Mouse (Mus musculus): ENCODE results near the gene Sacs. TPM values are rescaled to one million over a fixed set of nuclear protein-coding genes. Genes with fewer than 3 reads are reported as not detected.

Sacs gene
- polyA plus RNA-seq, 2 experiments, result 1.5 to 1.9 TPM

GRCm38 (mm10) chr14:61224387-61225077, 86.3 kb downstream of the Sacs start:
- ATAC-seq (ENCODE audit: insufficient read depth) (no peak), DNase-seq (ENCODE audit: low read depth in 3 of 3, low spot score in 3 of 3) (no peak)
- Histone ChIP-seq H3K4me2 (ENCODE audit: low read depth) (no peak overlapping the region), H3K4me3 (ENCODE audit: insufficient read depth in 1 of 2, low read depth in 2 of 2, low read length in 2 of 2) (no peak overlapping the region), H3K9ac (replicated peaks) (no peak overlapping the region), H3K27me3 (ENCODE audit: control insufficient read depth, insufficient read depth, low read length) (no peaks in the 10 kb centered on the region), H3K36me3 (replicated peaks; ENCODE audit: control insufficient read depth, insufficient read depth, low read depth) (no peaks in the 10 kb centered on the region), H3K27ac (no peak overlapping the region), H3K9me3 (ENCODE audit: control insufficient read depth, low read length) (no peaks in the 10 kb centered on the region), H3K4me1 (replicated peaks; ENCODE audit: control insufficient read depth in 2 of 2, insufficient read depth in 2 of 2, low read length in 1 of 2) (peaks cover 5 to 7% of the 10 kb centered on the region in 2 experiments)
- TF ChIP-seq EP300 (IDR thresholded peaks at IDR 0.05; ENCODE audit: low read depth) (no peak), CTCF (IDR thresholded peaks at IDR 0.05; ENCODE audit: low read depth) (no peak)
- WGBS (ENCODE audit: insufficient replicate concordance), result 68% methylated on average over 5 of the region's 5 CpGs

- Histone ChIP-seq H3K4me1 (replicated peaks; ENCODE audit: control insufficient read depth in 2 of 2, insufficient read depth in 2 of 2, low read length in 1 of 2) (peaks cover 16 to 19% of the 10 kb centered on the region in 2 experiments), H3K4me2 (ENCODE audit: low read depth) (no peak overlapping the region), H3K4me3 (ENCODE audit: insufficient read depth in 1 of 2, low read depth in 2 of 2, low read length in 2 of 2) (no peak overlapping the region), H3K36me3 (replicated peaks; ENCODE audit: control insufficient read depth, insufficient read depth, low read depth) (no peaks in the 10 kb centered on the region), H3K9ac (replicated peaks) (no peak overlapping the region), H3K27ac (no peak overlapping the region), H3K9me3 (ENCODE audit: control insufficient read depth, low read length) (no peaks in the 10 kb centered on the region), H3K27me3 (ENCODE audit: control insufficient read depth, insufficient read depth, low read length) (no peaks in the 10 kb centered on the region)
- DNase-seq (ENCODE audit: low read depth in 3 of 3, low spot score in 3 of 3) (no peak), ATAC-seq (ENCODE audit: insufficient read depth) (no peak)
- TF ChIP-seq CTCF (IDR thresholded peaks at IDR 0.05; ENCODE audit: low read depth) (no peak), EP300 (IDR thresholded peaks at IDR 0.05; ENCODE audit: low read depth) (no peak)
- WGBS (ENCODE audit: insufficient replicate concordance), result 40% methylated on average over 1 of the region's 1 CpGs
Observed at GRCm38 (mm10) chr14:61226151-61226550, 87.9 kb downstream of the Sacs start.

- no peaks in the 10 kb centered on the region for H3K27me3 ChIP-seq (ENCODE audit: control insufficient read depth, insufficient read depth, low read length)
- H3K4me2 ChIP-seq (ENCODE audit: low read depth), result peak overlapping the region; percentile 36
- no peaks in the 10 kb centered on the region for H3K9me3 ChIP-seq (ENCODE audit: control insufficient read depth, low read length)
- H3K36me3 ChIP-seq (replicated peaks; ENCODE audit: control insufficient read depth, insufficient read depth, low read depth), result no peaks in the 10 kb centered on the region
- H3K27ac ChIP-seq, result no peak overlapping the region
- TF ChIP-seq CTCF (IDR thresholded peaks at IDR 0.05; ENCODE audit: low read depth), result no peak
- peak; percentile 86 for TF ChIP-seq EP300 (IDR thresholded peaks at IDR 0.05; ENCODE audit: low read depth)
- DNase-seq (ENCODE audit: low read depth in 3 of 3, low spot score in 3 of 3), result peak; percentile 42 to 47 (median 43)
- no peak overlapping the region for H3K9ac ChIP-seq (replicated peaks)
- WGBS (ENCODE audit: insufficient replicate concordance), result 20% methylated on average over 5 of the region's 5 CpGs
- peak; percentile 99 for ATAC-seq (ENCODE audit: insufficient read depth)
- no peak overlapping the region for H3K4me3 ChIP-seq (ENCODE audit: insufficient read depth in 1 of 2, low read depth in 2 of 2, low read length in 2 of 2)
- peaks cover 16 to 23% of the 10 kb centered on the region in 2 experiments for H3K4me1 ChIP-seq (replicated peaks; ENCODE audit: control insufficient read depth in 2 of 2, insufficient read depth in 2 of 2, low read length in 1 of 2)
Observed at GRCm38 (mm10) chr14:61229763-61230162, 91.5 kb downstream of the Sacs start.

- peak overlapping the region; percentile 36 for H3K4me2 ChIP-seq (ENCODE audit: low read depth)
- H3K4me3 ChIP-seq (ENCODE audit: insufficient read depth in 1 of 2, low read depth in 2 of 2, low read length in 2 of 2), result no peak overlapping the region
- no peak overlapping the region for H3K27ac ChIP-seq
- H3K9me3 ChIP-seq (ENCODE audit: control insufficient read depth, low read length), result no peaks in the 10 kb centered on the region
- peaks cover 16 to 23% of the 10 kb centered on the region in 2 experiments for H3K4me1 ChIP-seq (replicated peaks; ENCODE audit: control insufficient read depth in 2 of 2, insufficient read depth in 2 of 2, low read length in 1 of 2)
- WGBS (ENCODE audit: insufficient replicate concordance), result 35% methylated on average over 4 of the region's 4 CpGs
- ATAC-seq (ENCODE audit: insufficient read depth) (peak; percentile 76), DNase-seq (ENCODE audit: low read depth in 3 of 3, low spot score in 3 of 3) (peak in 1 of 3 experiments; percentile 11)
- no peaks in the 10 kb centered on the region for H3K36me3 ChIP-seq (replicated peaks; ENCODE audit: control insufficient read depth, insufficient read depth, low read depth)
- TF ChIP-seq EP300 (IDR thresholded peaks at IDR 0.05; ENCODE audit: low read depth) (no peak), CTCF (IDR thresholded peaks at IDR 0.05; ENCODE audit: low read depth) (no peak)
- no peak overlapping the region for H3K9ac ChIP-seq (replicated peaks)
- H3K27me3 ChIP-seq (ENCODE audit: control insufficient read depth, insufficient read depth, low read length), result no peaks in the 10 kb centered on the region
Observed at GRCm38 (mm10) chr14:61230179-61230578, 91.9 kb downstream of the Sacs start.

- H3K27ac ChIP-seq, result no peak overlapping the region
- TF ChIP-seq EP300 (IDR thresholded peaks at IDR 0.05; ENCODE audit: low read depth) (no peak), CTCF (IDR thresholded peaks at IDR 0.05; ENCODE audit: low read depth) (no peak)
Observed at GRCm38 (mm10) chr14:61232016-61232568, 93.8 kb downstream of the Sacs start.

More at GRCm38 (mm10) chr14:61232016-61232568, 93.8 kb downstream of the Sacs start:
- Histone ChIP-seq H3K9me3 (ENCODE audit: control insufficient read depth, low read length) (no peaks in the 10 kb centered on the region), H3K4me2 (ENCODE audit: low read depth) (no peak overlapping the region), H3K9ac (replicated peaks) (no peak overlapping the region), H3K27me3 (ENCODE audit: control insufficient read depth, insufficient read depth, low read length) (no peaks in the 10 kb centered on the region), H3K36me3 (replicated peaks; ENCODE audit: control insufficient read depth, insufficient read depth, low read depth) (no peaks in the 10 kb centered on the region), H3K4me1 (replicated peaks; ENCODE audit: control insufficient read depth in 2 of 2, insufficient read depth in 2 of 2, low read length in 1 of 2) (peaks cover 16 to 23% of the 10 kb centered on the region in 2 experiments), H3K4me3 (ENCODE audit: insufficient read depth in 1 of 2, low read depth in 2 of 2, low read length in 2 of 2) (no peak overlapping the region)
- no peak for DNase-seq (ENCODE audit: low read depth in 3 of 3, low spot score in 3 of 3)
- 76% methylated on average over 13 of the region's 13 CpGs for WGBS (ENCODE audit: insufficient replicate concordance)
- no peak for ATAC-seq (ENCODE audit: insufficient read depth)

Measured in liver, embryonic 14.5 days (tissue).